Mouse (Mus musculus) erythroblast, embryonic 14.5 days (primary cell): ENCODE results near the gene Gm1140.
"Not testable (repeated sequence)": the region's sequence is repeated elsewhere in the genome, so short reads cannot be mapped to it uniquely, and the experiment has no call there.

Source experiments
- GATA1 ChIP-seq: IDR thresholded peaks from 2 replicates; pipeline ENCODE4 v1.6.1; 2012; ENCODE audit warnings: low read length, inconsistent platforms, mixed read lengths
- TAL1 ChIP-seq: IDR thresholded peaks from 3 replicates; pipeline ENCODE4 v1.6.1; 2012; ENCODE audit warnings: low read length, inconsistent platforms, mixed read lengths

DNA sequence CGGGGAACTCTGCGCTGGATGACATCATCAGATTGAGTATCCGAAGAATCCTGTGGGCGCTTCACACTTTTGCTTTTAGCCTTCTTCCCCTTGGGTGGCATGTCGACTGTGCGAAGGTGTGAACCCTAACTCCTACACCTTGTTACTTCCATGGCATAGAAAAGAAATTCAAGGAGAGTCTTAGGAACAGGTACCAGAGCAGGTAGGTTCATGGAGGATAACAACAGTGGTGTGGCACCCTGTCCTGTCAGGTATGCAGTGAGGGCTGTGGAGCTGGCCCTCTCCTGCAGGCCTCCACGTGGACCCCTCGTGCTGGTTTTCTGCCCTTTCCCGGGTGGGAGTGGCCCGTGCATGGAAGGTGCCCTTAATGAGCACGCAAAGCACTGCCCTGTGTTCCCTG, at the start of gene Gm1140:
- not testable (repeated sequence) for TF ChIP-seq GATA1, TAL1
